Mouse (Mus musculus) frontal cortex, postnatal 10 days (tissue): ENCODE measurements around the gene Olfr868.

Experiments
- DNase-seq, 2 experiments: peaks; one replicate each; pipeline ENCODE4 v3.0.0; 2022; ENCODE audit warnings: low spot score in 2 of 2, mixed read lengths in 1 of 2

The Olfr868 gene

GRCm38 (mm10) chr9:20098326-20098725 lies at the start of gene Olfr868:
Gene Olfr868, plus strand, starts transcription at chr9:20098626.
- DNase-seq: no peak

GRCm38 (mm10) chr9:20057462-20057861 lies 41.0 kb upstream of the Olfr868 start, which contains the start of gene Olfr867:
Gene Olfr867, minus strand, starts transcription at chr9:20057562.
- DNase-seq: no peak

GRCm38 (mm10) chr9:20070236-20070635 lies 28.2 kb upstream of the Olfr868 start:
- no peak for DNase-seq

- DNase-seq: no peak
Observed at GRCm38 (mm10) chr9:20071291-20071690, 27.1 kb upstream of the Olfr868 start.

GRCm38 (mm10) chr9:20073523-20074177 lies 24.8 kb upstream of the Olfr868 start:
- DNase-seq: no peak

GRCm38 (mm10) chr9:20128709-20129108 lies 30.3 kb downstream of the Olfr868 start, which contains the start of gene Olfr869:
Gene Olfr869, plus strand, starts transcription at chr9:20129009.
- no peak for DNase-seq

GRCm38 (mm10) chr9:20149706-20150105 lies 51.3 kb downstream of the Olfr868 start:
- no peak for DNase-seq
